Mouse (Mus musculus) embryonic facial prominence, embryonic 14.5 days (tissue): ENCODE results near the gene Kpna4. TPM values are rescaled to one million over a fixed set of nuclear protein-coding genes. Genes with fewer than 3 reads are reported as not detected.

Experiments used
- ATAC-seq: fragments of 200-750 bp; cut with Nextera tagmentation; 2 replicates; pipeline ENCODE4 v1.8.0; 2017; ENCODE audit warnings: low read depth, moderate number of reproducible peaks, moderate TSS enrichment
- DNase-seq: peaks from one replicate; pipeline ENCODE4 v3.0.0-alpha.2; 2015; ENCODE audit warnings: low spot score
- H3K27ac ChIP-seq: fragments of 300-500 bp; sonication (generic); replicated peaks from 2 replicates; pipeline ENCODE4 v1.5.1; 2014; ENCODE audit warnings: low read depth, mild to moderate bottlenecking, low read length, moderate library complexity
- H3K27me3 ChIP-seq: fragments of 300-500 bp; sonication (generic); replicated peaks from 2 replicates; pipeline ENCODE4 v1.6.1; 2014; ENCODE audit warnings: low read length; ENCODE audit not compliant: control insufficient read depth, insufficient read depth
- H3K36me3 ChIP-seq: fragments of 300-500 bp; sonication (generic); 2 replicates; pipeline ENCODE4 v1.6.1; 2014; ENCODE audit warnings: low read length, mixed read lengths; ENCODE audit not compliant: control insufficient read depth, insufficient read depth
- H3K4me1 ChIP-seq: fragments of 300-500 bp; sonication (generic); 2 replicates; pipeline ENCODE4 v1.6.1; 2014; ENCODE audit warnings: antibody characterized with exemption, low read length; ENCODE audit not compliant: control insufficient read depth, insufficient read depth
- H3K4me2 ChIP-seq: fragments of 300-500 bp; sonication (generic); 2 replicates; pipeline ENCODE4 v1.6.1; 2014; ENCODE audit warnings: low read depth, mild to moderate bottlenecking, low read length, moderate library complexity, mixed read lengths
- H3K4me3 ChIP-seq: fragments of 300-500 bp; sonication (generic); 2 replicates; pipeline ENCODE4 v1.5.1; 2014; ENCODE audit warnings: low read depth, mild to moderate bottlenecking, low read length
- H3K9ac ChIP-seq: fragments of 300-500 bp; sonication (generic); 2 replicates; pipeline ENCODE4 v1.6.1; 2014; ENCODE audit warnings: low read depth, mild to moderate bottlenecking, low read length, moderate library complexity, mixed read lengths
- H3K9me3 ChIP-seq: fragments of 300-500 bp; sonication (generic); 2 replicates; pipeline ENCODE4 v1.6.1; 2016; ENCODE audit warnings: low read length; ENCODE audit not compliant: control insufficient read depth
- WGBS: fragments of 180-500 bp; shearing (Covaris S2); extraction: QIAGEN DNeasy Blood & Tissue Kit; methylation state at CpG from one replicate; pipeline ENCODE4 v1.1.7; 2014; 5-methylcytosine and 5-hydroxymethylcytosine counted together
- polyA plus RNA-seq: library from polyadenylated mRNA; unstranded; fragments of >200 nt; fragmentation: Nextera tagmentation; extraction: Ambion mirVana; gene quantifications from 2 replicates; pipeline ENCODE4 v1.2.1, GENCODE M21; 2014

Kpna4 gene
- polyA plus RNA-seq = 34.8 and 35.5 TPM in 2 replicates

- under 1% methylated on average over 46 of the region's 107 CpGs for WGBS
- peak within 1 kb of the TSS; percentile 91 for H3K4me3 ChIP-seq
- H3K4me2 ChIP-seq = peak within 1 kb of the TSS; percentile 79
- peaks cover 8% of the 10 kb centered on the region; the same call in 1 of the 2 replicates for H3K4me1 ChIP-seq
- no peaks in the 10 kb centered on the region for H3K36me3 ChIP-seq
- peak within 1 kb of the TSS; percentile 95 for H3K9ac ChIP-seq
- peak; percentile 99 for ATAC-seq
- peak; percentile 99 for DNase-seq
- H3K27me3 ChIP-seq = no peaks in the 10 kb centered on the region
- peak within 1 kb of the TSS; percentile 97 for H3K27ac ChIP-seq
- no peaks in the 10 kb centered on the region for H3K9me3 ChIP-seq
These were observed at the start of gene Kpna4 for GRCm38 (mm10) chr3:69126509-69127345. Gene Kpna4, minus strand, starts transcription at chr3:69127113.

GRCm38 (mm10) chr3:69175229-69175628, 48.3 kb upstream of the Kpna4 start:
- Histone ChIP-seq H3K9ac (no peak overlapping the region), H3K27me3 (no peaks in the 10 kb centered on the region), H3K4me2 (no peak overlapping the region), H3K4me1 (no peaks in the 10 kb centered on the region), H3K27ac (no peak overlapping the region), H3K9me3 (no peaks in the 10 kb centered on the region), H3K36me3 (no peaks in the 10 kb centered on the region), H3K4me3 (no peak overlapping the region)
- peak; percentile 51 for DNase-seq
- peak; percentile 76 for ATAC-seq
- 38% methylated on average over 1 of the region's 1 CpGs for WGBS

DNA sequence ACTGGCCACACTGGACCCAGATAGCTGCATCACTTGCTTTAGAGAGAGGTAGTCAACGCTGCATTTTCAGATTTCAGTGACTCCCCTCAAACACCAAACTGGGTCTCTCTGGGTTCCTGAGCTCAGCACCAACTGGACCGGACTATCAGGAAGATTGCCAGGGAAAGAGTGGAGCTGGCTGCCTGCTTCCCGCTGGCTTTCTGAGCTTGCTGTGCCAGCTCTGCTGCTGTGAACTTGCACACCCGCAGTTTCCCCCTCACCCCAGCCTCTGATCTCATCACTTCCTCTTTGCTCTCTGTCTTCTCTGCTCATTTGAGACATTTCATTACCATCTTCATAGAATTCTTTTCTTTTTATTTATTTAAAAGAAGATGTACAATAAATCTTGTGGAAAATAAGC, 44.2 kb upstream of the Kpna4 start:
- DNase-seq (no peak), ATAC-seq (no peak)
- Histone ChIP-seq H3K4me1 (no peaks in the 10 kb centered on the region), H3K9me3 (no peaks in the 10 kb centered on the region), H3K36me3 (no peaks in the 10 kb centered on the region), H3K4me2 (no peak overlapping the region), H3K9ac (no peak overlapping the region), H3K27ac (no peak overlapping the region), H3K27me3 (no peaks in the 10 kb centered on the region), H3K4me3 (no peak overlapping the region)
- WGBS = 67% methylated on average over 4 of the region's 4 CpGs

DNA sequence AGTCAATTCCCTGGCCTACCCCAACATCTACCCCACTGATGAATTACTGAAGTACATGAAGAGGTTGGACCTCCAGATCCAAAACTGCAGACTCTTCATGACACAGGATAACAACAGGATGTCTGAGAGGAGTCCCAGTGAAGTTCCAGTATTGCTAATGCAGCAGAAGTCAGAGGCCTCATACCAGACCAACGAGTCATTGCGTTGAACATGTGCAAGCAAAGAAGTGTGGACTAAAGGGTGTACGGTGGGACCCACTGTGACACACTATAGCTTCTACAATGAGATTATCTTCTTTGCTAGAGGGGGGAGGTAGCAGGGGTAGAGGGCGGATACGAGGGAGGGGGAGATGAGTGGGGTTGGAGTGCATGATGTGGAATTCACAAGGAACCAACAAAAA, 42.9 kb upstream of the Kpna4 start:
- H3K27ac ChIP-seq = no peak overlapping the region
- no peak overlapping the region for H3K9ac ChIP-seq
- 75% methylated on average over 5 of the region's 5 CpGs for WGBS
- no peaks in the 10 kb centered on the region for H3K9me3 ChIP-seq
- no peaks in the 10 kb centered on the region for H3K36me3 ChIP-seq
- no peak for ATAC-seq
- no peaks in the 10 kb centered on the region for H3K27me3 ChIP-seq
- no peak overlapping the region for H3K4me3 ChIP-seq
- no peak for DNase-seq
- no peak overlapping the region for H3K4me2 ChIP-seq
- no peaks in the 10 kb centered on the region for H3K4me1 ChIP-seq

- Histone ChIP-seq H3K27me3 (no peaks in the 10 kb centered on the region), H3K9ac (no peak overlapping the region), H3K4me3 (no peak overlapping the region), H3K4me2 (no peak overlapping the region), H3K36me3 (no peaks in the 10 kb centered on the region), H3K27ac (no peak overlapping the region), H3K9me3 (no peaks in the 10 kb centered on the region), H3K4me1 (no peaks in the 10 kb centered on the region)
- ATAC-seq (no peak), DNase-seq (peak; percentile 13)
- 74% methylated on average over 9 of the region's 9 CpGs for WGBS
These were observed 41.8 kb upstream of the Kpna4 start for GRCm38 (mm10) chr3:69168724-69169123.

DNA sequence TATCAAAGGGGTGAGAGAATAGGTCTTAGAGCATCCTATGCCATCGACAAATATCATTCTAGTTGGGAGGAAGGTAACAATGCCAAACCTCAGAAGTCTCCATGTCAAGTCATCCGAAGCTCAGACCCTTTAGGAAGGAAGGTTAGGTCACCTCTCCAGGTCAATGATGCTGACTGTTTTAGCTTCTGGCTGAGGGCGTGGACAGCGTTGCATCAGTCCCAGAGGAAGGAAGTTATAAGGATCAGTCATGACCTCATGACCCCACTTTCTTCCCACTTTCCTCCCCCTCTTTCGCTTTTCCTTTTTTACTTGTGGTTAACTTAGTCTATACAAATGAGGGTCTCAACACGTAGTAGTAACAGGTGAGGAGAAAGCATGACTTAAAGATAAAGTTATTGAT, 36.1 kb upstream of the Kpna4 start:
- H3K27me3 ChIP-seq = no peaks in the 10 kb centered on the region
- DNase-seq (no peak), ATAC-seq (no peak)
- WGBS = 51% methylated on average over 6 of the region's 6 CpGs
- no peak overlapping the region for H3K27ac ChIP-seq
- no peak overlapping the region for H3K4me2 ChIP-seq
- H3K9me3 ChIP-seq = no peaks in the 10 kb centered on the region
- H3K9ac ChIP-seq = no peak overlapping the region
- no peaks in the 10 kb centered on the region for H3K4me1 ChIP-seq
- no peak overlapping the region for H3K4me3 ChIP-seq
- H3K36me3 ChIP-seq = no peaks in the 10 kb centered on the region

- H3K36me3 ChIP-seq = no peaks in the 10 kb centered on the region
- H3K4me2 ChIP-seq = no peak overlapping the region
- no peak overlapping the region for H3K4me3 ChIP-seq
- no peaks in the 10 kb centered on the region for H3K27me3 ChIP-seq
- H3K27ac ChIP-seq = no peak overlapping the region
- H3K4me1 ChIP-seq = no peaks in the 10 kb centered on the region
- no peaks in the 10 kb centered on the region for H3K9me3 ChIP-seq
- ATAC-seq = no peak
- no peak overlapping the region for H3K9ac ChIP-seq
- 67% methylated on average over 1 of the region's 1 CpGs for WGBS
- no peak for DNase-seq
These were observed 33.5 kb upstream of the Kpna4 start for GRCm38 (mm10) chr3:69160429-69160828.

- 70% methylated on average over 2 of the region's 2 CpGs for WGBS
- no peaks in the 10 kb centered on the region for H3K36me3 ChIP-seq
- no peaks in the 10 kb centered on the region for H3K9me3 ChIP-seq
- H3K4me3 ChIP-seq = no peak overlapping the region
- no peak overlapping the region for H3K27ac ChIP-seq
- DNase-seq (no peak), ATAC-seq (no peak)
- no peaks in the 10 kb centered on the region for H3K27me3 ChIP-seq
- H3K9ac ChIP-seq = no peak overlapping the region
- H3K4me1 ChIP-seq = no peaks in the 10 kb centered on the region
- H3K4me2 ChIP-seq = no peak overlapping the region
These were observed 32.6 kb upstream of the Kpna4 start for GRCm38 (mm10) chr3:69159501-69159900.

GRCm38 (mm10) chr3:69157886-69158285, 31.0 kb upstream of the Kpna4 start:
- no peak for ATAC-seq
- no peak overlapping the region for H3K4me2 ChIP-seq
- DNase-seq = no peak
- H3K4me3 ChIP-seq = no peak overlapping the region
- no peaks in the 10 kb centered on the region for H3K4me1 ChIP-seq
- H3K9me3 ChIP-seq = no peaks in the 10 kb centered on the region
- no peaks in the 10 kb centered on the region for H3K36me3 ChIP-seq
- H3K27ac ChIP-seq = no peak overlapping the region
- no peak overlapping the region for H3K9ac ChIP-seq
- no peaks in the 10 kb centered on the region for H3K27me3 ChIP-seq
- WGBS = 75% methylated on average over 5 of the region's 5 CpGs
